Mouse (Mus musculus) midbrain, embryonic 12.5 days (tissue): Measurements from ENCODE around the gene Trpm2. TPM values are rescaled to one million over a fixed set of nuclear protein-coding genes. Genes with fewer than 3 reads are reported as not detected.
A peak's percentile ranks its signal among the peaks of the same experiment; 100 is the strongest.

Experiments
- ATAC-seq: fragments of 200-750 bp; cut with Nextera tagmentation; 2 replicates; pipeline ENCODE4 v1.8.0; 2017; ENCODE audit warnings: low read depth, moderate TSS enrichment, moderate library complexity; ENCODE audit not compliant: low FRiP score
- H3K27ac ChIP-seq: fragments of 300-500 bp; sonication (generic); replicated peaks from 2 replicates; pipeline ENCODE4 v1.5.1; 2016; ENCODE audit warnings: mild to moderate bottlenecking
- H3K27me3 ChIP-seq: fragments of 300-500 bp; sonication (generic); 2 replicates; pipeline ENCODE4 v1.6.1; 2016; ENCODE audit warnings: mild to moderate bottlenecking
- H3K36me3 ChIP-seq: fragments of 300-500 bp; sonication (generic); 2 replicates; pipeline ENCODE4 v1.6.1; 2016
- H3K4me1 ChIP-seq: fragments of 300-500 bp; sonication (generic); 2 replicates; pipeline ENCODE4 v1.6.1; 2016
- H3K4me2 ChIP-seq: fragments of 300-500 bp; sonication (generic); replicated peaks from 2 replicates; pipeline ENCODE4 v1.6.1; 2016; ENCODE audit warnings: mild to moderate bottlenecking, moderate library complexity
- H3K4me3 ChIP-seq: fragments of 300-500 bp; sonication (generic); 2 replicates; pipeline ENCODE4 v1.5.1; 2016; ENCODE audit warnings: mild to moderate bottlenecking
- H3K9ac ChIP-seq: fragments of 300-500 bp; sonication (generic); replicated peaks from 2 replicates; pipeline ENCODE4 v1.6.1; 2016; ENCODE audit warnings: mild to moderate bottlenecking, moderate library complexity
- H3K9me3 ChIP-seq: fragments of 300-500 bp; sonication (generic); 2 replicates; pipeline ENCODE4 v1.6.1; 2016; ENCODE audit warnings: mild to moderate bottlenecking
- WGBS: fragments of 180-500 bp; shearing (Covaris S2); methylation state at CpG from one replicate; pipeline ENCODE4 v1.1.7; 2016; 5-methylcytosine and 5-hydroxymethylcytosine counted together
- polyA plus RNA-seq: library from polyadenylated mRNA; unstranded; fragments of >200 nt; fragmentation: Nextera tagmentation; extraction: Ambion mirVana; gene quantifications from 2 replicates; pipeline ENCODE4 v1.2.1, GENCODE M21; 2016

Gene Trpm2
- polyA plus RNA-seq, 1 experiment from 2014 or later = 1.5 TPM

DNA sequence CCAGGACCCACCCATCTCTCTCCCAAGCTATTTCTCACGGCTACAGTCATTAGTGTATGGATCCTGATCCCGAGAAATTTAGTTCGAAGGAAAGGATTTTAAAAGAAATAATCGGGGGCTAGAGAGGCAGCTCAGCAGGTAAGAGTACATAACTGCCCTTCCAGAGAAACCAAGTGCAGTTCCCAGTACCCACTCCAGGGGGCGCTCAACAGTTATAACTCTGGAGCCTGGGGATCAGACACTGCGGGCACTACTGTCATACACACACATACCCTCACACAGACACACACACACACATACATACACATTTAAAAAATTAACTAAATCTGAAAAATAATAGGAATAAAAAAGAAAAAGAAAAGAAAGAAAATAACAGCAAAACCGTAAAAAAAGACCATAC lies 44.2 kb downstream of the Trpm2 start:
- no peak for ATAC-seq
- H3K36me3 ChIP-seq = no peaks in the 10 kb centered on the region

GRCm38 (mm10) chr10:77922681-77923080 lies 47.7 kb downstream of the Trpm2 start:
- no peak for ATAC-seq
- H3K9me3 ChIP-seq = no peaks in the 10 kb centered on the region
- 97% methylated on average over 4 of the region's 4 CpGs for WGBS

More for the DNA sequence above, 44.2 kb downstream of the Trpm2 start:
- no peak overlapping the region for H3K4me2 ChIP-seq
- no peak overlapping the region for H3K4me3 ChIP-seq
- WGBS = 48% methylated on average over 7 of the region's 7 CpGs
- H3K4me1 ChIP-seq = no peaks in the 10 kb centered on the region
- no peak overlapping the region for H3K9ac ChIP-seq
- H3K27me3 ChIP-seq = no peaks in the 10 kb centered on the region
- no peaks in the 10 kb centered on the region for H3K9me3 ChIP-seq
- no peak overlapping the region for H3K27ac ChIP-seq

DNA sequence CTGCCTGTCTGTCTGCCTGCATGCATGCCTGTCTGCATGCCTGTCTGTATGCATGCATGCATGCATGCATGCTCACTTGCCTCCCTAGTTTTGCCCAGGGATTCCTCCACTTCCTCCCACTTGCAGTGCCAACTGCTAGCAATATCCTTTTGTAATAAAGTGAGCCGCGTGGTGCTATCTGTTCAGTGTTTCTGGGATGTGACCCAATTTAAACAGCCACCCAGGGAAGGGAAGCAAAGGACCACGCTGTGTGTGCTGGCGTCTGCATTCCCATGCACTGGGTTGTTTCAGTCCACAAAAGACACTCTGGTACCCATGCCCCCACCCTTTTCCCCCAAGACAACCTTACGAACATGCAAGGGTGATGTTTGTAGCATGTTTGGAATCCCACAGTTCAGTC lies 49.4 kb downstream of the Trpm2 start:
- H3K27me3 ChIP-seq = no peaks in the 10 kb centered on the region
- H3K9me3 ChIP-seq = no peaks in the 10 kb centered on the region
- no peak overlapping the region for H3K27ac ChIP-seq
- H3K36me3 ChIP-seq = no peaks in the 10 kb centered on the region
- WGBS = 85% methylated on average over 5 of the region's 5 CpGs
- H3K4me1 ChIP-seq = no peaks in the 10 kb centered on the region
- no peak overlapping the region for H3K4me3 ChIP-seq
- no peak overlapping the region for H3K9ac ChIP-seq
- H3K4me2 ChIP-seq = no peak overlapping the region
- no peak for ATAC-seq

More at GRCm38 (mm10) chr10:77922681-77923080, 47.7 kb downstream of the Trpm2 start:
- no peak overlapping the region for H3K4me3 ChIP-seq
- H3K9ac ChIP-seq = no peak overlapping the region
- no peaks in the 10 kb centered on the region for H3K4me1 ChIP-seq
- H3K27me3 ChIP-seq = no peaks in the 10 kb centered on the region
- H3K36me3 ChIP-seq = no peaks in the 10 kb centered on the region
- H3K27ac ChIP-seq = no peak overlapping the region
- H3K4me2 ChIP-seq = no peak overlapping the region

DNA sequence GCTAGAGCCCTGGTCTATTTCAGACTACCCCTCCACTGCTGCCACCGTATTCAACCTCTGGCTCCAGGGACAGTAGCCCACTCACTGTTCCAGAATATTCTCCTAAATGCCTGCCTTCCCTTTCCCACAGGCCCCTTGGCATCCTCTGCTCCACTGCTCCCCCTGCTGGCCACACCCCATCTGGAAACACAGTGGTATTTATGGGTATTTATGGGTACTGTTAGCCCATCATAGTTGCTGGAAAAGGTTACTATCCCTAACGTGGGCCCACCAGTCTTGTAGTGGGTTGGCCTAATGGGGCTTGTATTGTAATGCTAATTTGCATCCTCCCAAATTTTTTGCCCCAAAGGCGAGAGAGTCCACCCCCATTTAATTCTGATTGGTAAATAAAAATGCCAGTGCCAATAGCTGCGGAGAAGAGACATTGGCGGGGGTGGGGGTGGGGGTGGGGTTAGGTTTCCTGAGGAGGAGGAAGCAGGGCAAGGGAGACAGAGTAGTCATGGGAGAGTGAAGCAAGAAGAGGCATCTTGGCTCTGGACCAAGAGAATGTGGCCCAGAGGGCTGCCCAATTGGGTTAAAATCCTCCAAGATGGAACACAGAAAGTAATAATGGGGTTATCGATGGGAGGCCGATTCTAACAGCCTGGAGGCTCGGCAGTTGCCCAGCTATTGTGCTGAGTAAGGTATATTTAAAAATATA lies 53.6 kb downstream of the Trpm2 start:
- H3K27me3 ChIP-seq = no peaks in the 10 kb centered on the region
- H3K27ac ChIP-seq = no peak overlapping the region
- H3K36me3 ChIP-seq = no peaks in the 10 kb centered on the region
- H3K4me2 ChIP-seq = no peak overlapping the region
- no peak overlapping the region for H3K9ac ChIP-seq
- no peak for ATAC-seq
- H3K4me1 ChIP-seq = no peaks in the 10 kb centered on the region
- WGBS = 63% methylated on average over 8 of the region's 8 CpGs
- H3K9me3 ChIP-seq = no peaks in the 10 kb centered on the region
- H3K4me3 ChIP-seq = no peak overlapping the region

DNA sequence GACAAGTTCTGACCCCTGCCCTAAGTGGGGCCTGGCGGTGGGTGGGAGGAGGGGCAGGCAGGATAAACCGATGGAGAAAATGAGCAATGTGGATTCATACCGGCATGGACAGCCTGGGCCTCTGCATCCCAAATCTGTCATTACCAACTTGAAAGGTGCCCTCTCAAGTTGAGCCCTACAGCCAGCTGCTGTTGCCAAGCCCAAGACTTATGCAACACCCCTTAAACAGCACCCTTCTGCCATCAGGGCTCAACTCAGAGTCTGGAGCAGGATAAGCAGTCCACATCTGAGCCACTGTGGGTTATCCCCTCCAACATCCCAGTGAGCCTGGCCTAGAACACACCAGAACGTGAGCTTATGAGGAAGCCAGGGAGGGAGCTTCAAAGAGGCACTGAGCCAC lies 57.1 kb downstream of the Trpm2 start:
- no peak for ATAC-seq
- no peaks in the 10 kb centered on the region for H3K36me3 ChIP-seq
- H3K27ac ChIP-seq = no peak overlapping the region
- H3K4me1 ChIP-seq = no peaks in the 10 kb centered on the region
- no peaks in the 10 kb centered on the region for H3K27me3 ChIP-seq
- H3K9ac ChIP-seq = no peak overlapping the region
- 79% methylated on average over 4 of the region's 4 CpGs for WGBS
- H3K9me3 ChIP-seq = no peaks in the 10 kb centered on the region
- H3K4me3 ChIP-seq = no peak overlapping the region
- no peak overlapping the region for H3K4me2 ChIP-seq

- H3K36me3 ChIP-seq = no peaks in the 10 kb centered on the region
- no peak overlapping the region for H3K4me3 ChIP-seq
- no peak overlapping the region for H3K27ac ChIP-seq
- WGBS = 87% methylated on average over 7 of the region's 7 CpGs
- H3K9ac ChIP-seq = no peak overlapping the region
- H3K4me1 ChIP-seq = no peaks in the 10 kb centered on the region
- H3K4me2 ChIP-seq = no peak overlapping the region
- H3K27me3 ChIP-seq = no peaks in the 10 kb centered on the region
- no peaks in the 10 kb centered on the region for H3K9me3 ChIP-seq
- ATAC-seq = no peak
These were observed 57.8 kb downstream of the Trpm2 start for GRCm38 (mm10) chr10:77912605-77913004.

DNA sequence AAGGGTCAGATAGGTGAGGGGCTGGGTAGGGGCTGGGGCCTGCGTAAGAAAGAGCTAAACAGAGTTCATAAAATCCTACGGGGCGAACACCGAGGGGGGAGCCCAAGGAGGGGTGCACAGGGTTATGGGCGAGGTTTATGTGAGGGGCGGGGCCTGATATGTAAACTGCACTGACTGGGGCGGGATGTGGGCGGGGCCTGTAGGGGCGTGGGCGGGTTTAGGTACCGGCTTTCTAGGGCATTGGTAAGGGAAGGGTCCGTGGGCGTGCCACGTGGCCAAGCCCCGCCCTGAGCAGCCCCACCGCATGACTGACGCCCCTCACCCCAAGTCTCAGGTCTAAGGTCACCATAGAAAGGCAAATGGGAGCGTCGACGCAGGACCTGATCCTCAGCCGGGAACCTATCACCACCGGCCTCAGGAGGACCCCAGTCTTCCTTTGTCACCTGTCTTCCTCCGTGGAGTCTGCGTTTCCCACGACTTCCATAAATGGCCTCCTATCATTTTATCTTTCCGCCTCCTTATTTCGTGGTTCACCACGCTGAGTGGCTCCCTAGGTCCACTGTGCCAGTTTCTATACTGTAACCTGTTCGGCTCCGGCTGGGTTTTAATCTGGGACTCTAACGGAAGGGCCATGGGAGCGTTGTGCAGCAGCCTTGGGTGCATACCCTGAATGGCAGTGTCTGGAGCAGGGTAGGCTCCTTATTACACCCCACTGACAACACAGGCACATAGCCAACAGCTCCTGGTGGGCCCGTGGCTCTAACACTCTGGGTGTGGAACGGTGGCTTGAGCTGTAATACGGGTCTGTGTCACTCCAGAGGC lies 67.3 kb downstream of the Trpm2 start:
- Histone ChIP-seq H3K4me3 (peak overlapping the region; percentile 62), H3K4me2 (peak overlapping the region; percentile 90), H3K36me3 (no peaks in the 10 kb centered on the region), H3K9me3 (no peaks in the 10 kb centered on the region), H3K9ac (peak overlapping the region; percentile 71; the same call in 1 of the 2 replicates), H3K27ac (no peak overlapping the region), H3K27me3 (peaks cover 23% of the 10 kb centered on the region), H3K4me1 (peaks cover 16% of the 10 kb centered on the region; the same call in 1 of the 2 replicates)
- peak; percentile 83 for ATAC-seq
- WGBS = 10% methylated on average over 30 of the region's 35 CpGs

DNA sequence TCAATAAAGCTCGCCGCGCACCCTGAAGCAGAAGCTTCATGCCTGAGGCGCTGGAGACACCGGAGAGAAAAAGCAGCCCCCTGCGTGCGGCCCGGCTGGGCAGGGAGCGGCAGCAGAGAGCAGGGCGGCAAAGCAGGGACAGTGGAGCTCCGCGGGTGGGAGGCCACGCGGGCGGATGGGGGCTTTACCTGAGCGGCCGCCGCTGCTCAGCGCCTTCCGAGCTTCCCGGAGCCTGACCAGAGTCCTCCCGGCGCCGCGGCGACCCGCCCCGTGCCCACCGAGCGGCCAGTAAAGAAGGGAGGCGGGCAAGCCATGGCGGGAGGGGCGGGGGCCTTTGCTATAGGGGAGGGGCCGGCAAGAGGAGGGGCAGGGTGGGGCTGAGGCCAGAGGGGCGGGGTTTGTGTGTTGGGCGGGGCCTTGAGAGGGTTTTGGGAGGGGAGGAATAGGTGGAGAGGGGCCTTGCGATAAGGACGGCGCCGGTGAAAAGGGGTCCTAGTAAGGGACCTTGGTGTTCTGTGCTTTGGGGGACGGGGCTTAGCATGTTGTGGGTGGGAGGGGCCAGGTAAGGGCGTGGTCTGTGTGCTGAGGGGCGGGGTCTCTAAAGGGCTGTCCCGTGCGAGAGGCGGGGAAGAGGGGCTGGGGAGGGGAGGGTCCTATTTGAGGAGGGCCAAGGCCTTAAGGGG lies 68.0 kb downstream of the Trpm2 start, which contains the start of gene Lrrc3:
Gene Lrrc3, minus strand, starts transcription at position 326 of the 683 bp plus-strand sequence.
- H3K4me1 ChIP-seq = peaks cover 16% of the 10 kb centered on the region; the same call in 1 of the 2 replicates
- 1% methylated on average over 46 of the region's 46 CpGs for WGBS

GRCm38 (mm10) chr10:77901871-77902210 lies 68.5 kb downstream of the Trpm2 start:
- Histone ChIP-seq H3K4me3 (peak overlapping the region; percentile 62), H3K4me1 (peaks cover 16% of the 10 kb centered on the region; the same call in 1 of the 2 replicates), H3K36me3 (no peaks in the 10 kb centered on the region), H3K27me3 (peaks cover 23% of the 10 kb centered on the region), H3K27ac (no peak overlapping the region), H3K9me3 (no peaks in the 10 kb centered on the region), H3K4me2 (peak overlapping the region; percentile 90), H3K9ac (peak overlapping the region; percentile 71)
- 1% methylated on average over 14 of the region's 14 CpGs for WGBS
- peak; percentile 45 for ATAC-seq

More for the DNA sequence above, 68.0 kb downstream of the Trpm2 start, which contains the start of gene Lrrc3:
- Histone ChIP-seq H3K27me3 (peaks cover 23% of the 10 kb centered on the region), H3K9me3 (no peaks in the 10 kb centered on the region), H3K4me2 (peak within 1 kb of the TSS; percentile 90), H3K27ac (no peak within 1 kb of the TSS), H3K4me3 (peak within 1 kb of the TSS; percentile 62), H3K9ac (peak within 1 kb of the TSS; percentile 71), H3K36me3 (no peaks in the 10 kb centered on the region)
- peak; percentile 74 for ATAC-seq

- Histone ChIP-seq H3K4me1 (peaks cover 19% of the 10 kb centered on the region; the same call in 1 of the 2 replicates), H3K4me2 (peak overlapping the region; percentile 90), H3K36me3 (no peaks in the 10 kb centered on the region), H3K4me3 (peak overlapping the region; percentile 62; the same call in 1 of the 2 replicates), H3K9ac (no peak overlapping the region), H3K9me3 (no peaks in the 10 kb centered on the region), H3K27ac (no peak overlapping the region), H3K27me3 (peaks cover 23% of the 10 kb centered on the region)
- no peak for ATAC-seq
- 85% methylated on average over 27 of the region's 27 CpGs for WGBS
These were observed 69.2 kb downstream of the Trpm2 start for GRCm38 (mm10) chr10:77900903-77901818.

GRCm38 (mm10) chr10:77900126-77900525 lies 70.2 kb downstream of the Trpm2 start:
- peaks cover 20% of the 10 kb centered on the region for H3K27me3 ChIP-seq
- no peak for ATAC-seq
- WGBS = 84% methylated on average over 7 of the region's 7 CpGs
- H3K4me3 ChIP-seq = no peak overlapping the region
- H3K9me3 ChIP-seq = no peaks in the 10 kb centered on the region
- no peaks in the 10 kb centered on the region for H3K36me3 ChIP-seq
- H3K9ac ChIP-seq = no peak overlapping the region
- peaks cover 20% of the 10 kb centered on the region; the same call in 1 of the 2 replicates for H3K4me1 ChIP-seq
- no peak overlapping the region for H3K4me2 ChIP-seq
- H3K27ac ChIP-seq = no peak overlapping the region
